Mouse (Mus musculus) heart, embryonic 13.5 days (tissue): ENCODE results near the gene Smyd4. TPM values are rescaled to one million over a fixed set of nuclear protein-coding genes. Genes with fewer than 3 reads are reported as not detected.
A peak's percentile ranks its signal among the peaks of the same experiment; 100 is the strongest.

ENCODE experiments used
- ATAC-seq: fragments of 200-750 bp; cut with Nextera tagmentation; 2 replicates; pipeline ENCODE4 v1.8.0; 2017; ENCODE audit warnings: moderate TSS enrichment; ENCODE audit not compliant: insufficient number of reproducible peaks, low FRiP score, low TSS enrichment; ENCODE audit errors: extremely low read depth
- H3K27ac ChIP-seq: fragments of 300-500 bp; sonication (generic); replicated peaks from 2 replicates; pipeline ENCODE4 v1.5.1; 2015; ENCODE audit warnings: moderate library complexity, mild to moderate bottlenecking, inconsistent platforms
- H3K27me3 ChIP-seq: fragments of 300-500 bp; sonication (generic); replicated peaks from 2 replicates; pipeline ENCODE4 v1.6.1; 2015; ENCODE audit warnings: mild to moderate bottlenecking, inconsistent platforms
- H3K36me3 ChIP-seq: fragments of 300-500 bp; sonication (generic); 2 replicates; pipeline ENCODE4 v1.6.1; 2015; ENCODE audit warnings: mild to moderate bottlenecking, inconsistent platforms
- H3K4me1 ChIP-seq: fragments of 300-500 bp; sonication (generic); 2 replicates; pipeline ENCODE4 v1.6.1; 2015; ENCODE audit warnings: inconsistent platforms
- H3K4me2 ChIP-seq: fragments of 300-500 bp; sonication (generic); 2 replicates; pipeline ENCODE4 v1.6.1; 2015; ENCODE audit warnings: inconsistent platforms, mild to moderate bottlenecking, moderate library complexity
- H3K4me3 ChIP-seq: fragments of 300-500 bp; sonication (generic); 2 replicates; pipeline ENCODE4 v1.5.1; 2015; ENCODE audit warnings: moderate library complexity, mild to moderate bottlenecking, inconsistent platforms
- H3K9ac ChIP-seq: fragments of 300-500 bp; sonication (generic); 2 replicates; pipeline ENCODE4 v1.6.1; 2015; ENCODE audit warnings: inconsistent platforms, mild to moderate bottlenecking, moderate library complexity
- H3K9me3 ChIP-seq: fragments of 300-500 bp; sonication (generic); 2 replicates; pipeline ENCODE4 v1.6.1; 2016; ENCODE audit warnings: inconsistent platforms
- WGBS: fragments of 180-500 bp; shearing (Covaris S2); methylation state at CpG from one replicate; pipeline ENCODE4 v1.1.7; 2015; ENCODE audit warnings: mixed read lengths; 5-methylcytosine and 5-hydroxymethylcytosine counted together
- microRNA-seq: library from miRNA; unstranded; fragments of <30 nt; microRNA quantifications from one replicate; pipeline ENCODE4, GENCODE M21; 2016
- polyA plus RNA-seq: library from polyadenylated mRNA; unstranded; fragments of >200 nt; fragmentation: Nextera tagmentation; extraction: Ambion mirVana; gene quantifications from 2 replicates; pipeline ENCODE4 v1.2.1, GENCODE M21; 2015

Gene Smyd4
- polyA plus RNA-seq, 1 experiment from 2014 or later: 12.9 TPM

- peak; percentile 90 for ATAC-seq
- Histone ChIP-seq H3K27me3 (no peaks in the 10 kb centered on the region), H3K27ac (peak within 1 kb of the TSS; percentile 80), H3K9ac (peak within 1 kb of the TSS; percentile 88), H3K36me3 (peaks cover 20% of the 10 kb centered on the region), H3K4me3 (peak within 1 kb of the TSS; percentile 65), H3K9me3 (no peaks in the 10 kb centered on the region), H3K4me1 (peaks cover 41% of the 10 kb centered on the region), H3K4me2 (peak within 1 kb of the TSS; percentile 100)
- 2% methylated on average over 56 of the region's 56 CpGs for WGBS
Measured at GRCm38 (mm10) chr11:75453991-75454930, 106.0 kb downstream of the Smyd4 start, which contains the start of gene Wdr81. Gene Wdr81, minus strand, starts transcription at chr11:75454717.

Small RNAs within 50 kb of the gene (microRNA-seq; reads per million reads assigned to microRNA genes)
- gene Gm47300: not detected

Other genes with a start within 250 kb of the Smyd4 start
- gene Hic1, start 178.9 kb upstream of the Smyd4 start, polyA plus RNA-seq: 9.4 and 9.5 TPM in 2 replicates
- 15.2 and 16.4 TPM in 2 replicates for gene Ovca2, start 169.6 kb upstream of the Smyd4 start, polyA plus RNA-seq
- 19.3 and 21.3 TPM in 2 replicates for gene Dph1, start 157.2 kb upstream of the Smyd4 start, polyA plus RNA-seq
- gene Rtn4rl1, start 154.7 kb upstream of the Smyd4 start, polyA plus RNA-seq: 10.2 and 12.4 TPM in 2 replicates
- gene Rpa1, start 109 bp upstream of the Smyd4 start, polyA plus RNA-seq: 85.8 and 88.4 TPM in 2 replicates
- 30.2 and 34.2 TPM in 2 replicates for gene Serpinf1, start 74.3 kb downstream of the Smyd4 start, polyA plus RNA-seq
- gene Serpinf2, start 91.2 kb downstream of the Smyd4 start, polyA plus RNA-seq: 1.5 and 14.5 TPM in 2 replicates
- gene Wdr81, start 106.3 kb downstream of the Smyd4 start, polyA plus RNA-seq: 3.7 and 3.8 TPM in 2 replicates
- 11.4 and 13.5 TPM in 2 replicates for gene Tlcd2, start 113.3 kb downstream of the Smyd4 start, polyA plus RNA-seq
- gene Prpf8, start 138.4 kb downstream of the Smyd4 start, polyA plus RNA-seq: 31.6 and 32.1 TPM in 2 replicates
- gene Rilp, start 161.7 kb downstream of the Smyd4 start, polyA plus RNA-seq: 3.4 TPM in 2 replicates
- 12.9 and 13.2 TPM in 2 replicates for gene Scarf1, start 165.1 kb downstream of the Smyd4 start, polyA plus RNA-seq
- gene Slc43a2, start 183.3 kb downstream of the Smyd4 start, polyA plus RNA-seq: 3.2 and 3.6 TPM in 2 replicates
- 54.4 and 56.7 TPM in 2 replicates for gene Pitpna, start 239.7 kb downstream of the Smyd4 start, polyA plus RNA-seq